Mouse (Mus musculus): ENCODE measurements around the gene Shroom2. TPM values are rescaled to one million over a fixed set of nuclear protein-coding genes. Genes with fewer than 3 reads are reported as not detected.

Shroom2 gene
- total and polyA plus RNA-seq, 3 experiments = 0.09 TPM; not detected in 2

GRCm38 (mm10) chrX:152813339-152813738, 44.1 kb upstream of the Shroom2 start:
- DNase-seq (ENCODE audit: extremely low read depth) = no peak
- Histone ChIP-seq H3K36me3 (replicated peaks in 1 of 2; ENCODE audit: control insufficient read depth in 1 of 2, insufficient read depth in 1 of 2, low read length in 1 of 2) (no peaks in the 10 kb centered on the region), H3K79me2 (replicated peaks; ENCODE audit: control insufficient read depth, extremely low read depth, insufficient read depth, poor library complexity, severe bottlenecking) (no peaks in the 10 kb centered on the region), H3K27me3 (replicated peaks) (no peaks in the 10 kb centered on the region), H3K4me2 (ENCODE audit: insufficient read depth, low read depth, poor library complexity, severe bottlenecking) (no peak overlapping the region), H3K4me1 (ENCODE audit: control insufficient read depth in 1 of 2, insufficient read depth in 2 of 2) (peaks cover 0 to 11% of the 10 kb centered on the region in 2 experiments; a peak in 2 of 4 replicates), H3K27ac (ENCODE audit: insufficient read depth, low read depth) (no peak overlapping the region), H3K9me3 (replicated peaks; ENCODE audit: low read length) (no peaks in the 10 kb centered on the region), H3K4me3 (replicated peaks in 1 of 3; ENCODE audit: low read depth in 2 of 3, low read length in 2 of 3, poor library complexity in 1 of 3) (no peak overlapping the region), H3K9ac (ENCODE audit: insufficient read depth, low read depth) (no peak overlapping the region)
- dilution Hi-C loops (cut with MboI; ENCODE audit: extremely low pct_ligation_motif_present, extremely low pct_unique_long_range_greater_than_20kb, low sequenced_read_pairs) = no loop called here
- TF ChIP-seq USF1 (IDR thresholded peaks at IDR 0.05; ENCODE audit: low read depth, low read length) = no peak
- no peak for TF ChIP-seq ETS1 (conservative IDR thresholded peaks at IDR 0.05; ENCODE audit: low read depth, low read length)
- no peak for TF ChIP-seq E2F4 (IDR thresholded peaks at IDR 0.05; ENCODE audit: insufficient replicate concordance, low read depth, low read length)
- TF ChIP-seq MXI1 (IDR thresholded peaks at IDR 0.05; ENCODE audit: low read depth, low read length) = no peak
- TF ChIP-seq EP300 (IDR thresholded peaks at IDR 0.05; ENCODE audit: low read length) = no peak
- no peak for TF ChIP-seq CHD2 (IDR thresholded peaks at IDR 0.05; ENCODE audit: low read length)
- TF ChIP-seq RAD21 (IDR thresholded peaks at IDR 0.05; ENCODE audit: low read depth, low read length) = no peak
- TF ChIP-seq JUN (IDR thresholded peaks at IDR 0.05; ENCODE audit: insufficient read depth, low read depth, low read length) = no peak
- TF ChIP-seq MAFK (IDR thresholded peaks at IDR 0.05; ENCODE audit: insufficient replicate concordance, low read length) = no peak
- TF ChIP-seq MAX (IDR thresholded peaks at IDR 0.05; ENCODE audit: low read length) = no peak
- no peak for TF ChIP-seq MEF2A (IDR thresholded peaks at IDR 0.05; ENCODE audit: borderline replicate concordance, low read depth, low read length)
- TF ChIP-seq MYC (IDR thresholded peaks at IDR 0.05; ENCODE audit: low read depth, low read length) = no peak
- no peak for TF ChIP-seq CHD1 (IDR thresholded peaks at IDR 0.05; ENCODE audit: low read depth, low read length)
- no peak for TF ChIP-seq TCF12 (IDR thresholded peaks at IDR 0.05; ENCODE audit: low read depth, low read length)
- no peak for TF ChIP-seq ZNF384 (IDR thresholded peaks at IDR 0.05; ENCODE audit: low read depth, low read length)
- no peak for TF ChIP-seq USF2 (conservative IDR thresholded peaks at IDR 0.05; ENCODE audit: low read depth, low read length)
- TF ChIP-seq UBTF (IDR thresholded peaks at IDR 0.05; ENCODE audit: low read depth, low read length) = no peak
- TF ChIP-seq PAX5 (IDR thresholded peaks at IDR 0.05; ENCODE audit: low read length) = no peak
- TF ChIP-seq GABPA (IDR thresholded peaks at IDR 0.05; ENCODE audit: insufficient replicate concordance, low read depth, low read length) = no peak
- no peak for TF ChIP-seq KAT2A (IDR thresholded peaks at IDR 0.05; ENCODE audit: insufficient replicate concordance, low read length)
- in situ Hi-C loops (cut with MboI; ENCODE audit: low pct_ligation_motif_present, low pct_unique_long_range_greater_than_20kb, low sequenced_read_pairs) = loop anchor here (25.0 kb wide), 1 partner anchor 101 kb away; no protein-coding TSS in a partner anchor

- dilution Hi-C loops (cut with MboI; ENCODE audit: extremely low pct_ligation_motif_present, extremely low pct_unique_long_range_greater_than_20kb, low sequenced_read_pairs) = no loop called here
- no peak overlapping the region for H3K27ac ChIP-seq (ENCODE audit: insufficient read depth, low read depth)
- H3K27me3 ChIP-seq (replicated peaks) = no peaks in the 10 kb centered on the region
- H3K4me1 ChIP-seq (ENCODE audit: control insufficient read depth in 1 of 2, insufficient read depth in 2 of 2) = no peaks in the 10 kb centered on the region
- DNase-seq (ENCODE audit: extremely low read depth) = no peak
- no peaks in the 10 kb centered on the region for H3K79me2 ChIP-seq (replicated peaks; ENCODE audit: control insufficient read depth, extremely low read depth, insufficient read depth, poor library complexity, severe bottlenecking)
- in situ Hi-C loops (cut with MboI; ENCODE audit: low pct_ligation_motif_present, low pct_unique_long_range_greater_than_20kb, low sequenced_read_pairs) = loop anchor here (25.0 kb wide), 1 partner anchor 93 kb away; no protein-coding TSS in a partner anchor
- H3K36me3 ChIP-seq (replicated peaks in 1 of 2; ENCODE audit: control insufficient read depth in 1 of 2, insufficient read depth in 1 of 2, low read length in 1 of 2) = no peaks in the 10 kb centered on the region
- no peaks in the 10 kb centered on the region for H3K9me3 ChIP-seq (replicated peaks; ENCODE audit: low read length)
- TF ChIP-seq ETS1 (conservative IDR thresholded peaks at IDR 0.05; ENCODE audit: low read depth, low read length) (peak; percentile 90), PAX5 (IDR thresholded peaks at IDR 0.05; ENCODE audit: low read length) (no peak), MYC (IDR thresholded peaks at IDR 0.05; ENCODE audit: low read depth, low read length) (no peak)
- H3K9ac ChIP-seq (ENCODE audit: insufficient read depth, low read depth) = no peak overlapping the region
- no peak overlapping the region for H3K4me2 ChIP-seq (ENCODE audit: insufficient read depth, low read depth, poor library complexity, severe bottlenecking)
- no peak overlapping the region for H3K4me3 ChIP-seq (replicated peaks in 1 of 3; ENCODE audit: low read depth in 2 of 3, low read length in 2 of 3, poor library complexity in 1 of 3)
Measured at GRCm38 (mm10) chrX:152805317-152805716, 36.1 kb upstream of the Shroom2 start.

Measured in CH12.LX (cell line).